Mouse (Mus musculus): ENCODE data around the gene Asb10. TPM values are rescaled to one million over a fixed set of nuclear protein-coding genes. Genes with fewer than 3 reads are reported as not detected.
A peak's percentile ranks its signal among the peaks of the same experiment; 100 is the strongest.

The Asb10 gene
- polyA plus RNA-seq, 1 experiment from 2014 or later, result 10.2 TPM

DNA sequence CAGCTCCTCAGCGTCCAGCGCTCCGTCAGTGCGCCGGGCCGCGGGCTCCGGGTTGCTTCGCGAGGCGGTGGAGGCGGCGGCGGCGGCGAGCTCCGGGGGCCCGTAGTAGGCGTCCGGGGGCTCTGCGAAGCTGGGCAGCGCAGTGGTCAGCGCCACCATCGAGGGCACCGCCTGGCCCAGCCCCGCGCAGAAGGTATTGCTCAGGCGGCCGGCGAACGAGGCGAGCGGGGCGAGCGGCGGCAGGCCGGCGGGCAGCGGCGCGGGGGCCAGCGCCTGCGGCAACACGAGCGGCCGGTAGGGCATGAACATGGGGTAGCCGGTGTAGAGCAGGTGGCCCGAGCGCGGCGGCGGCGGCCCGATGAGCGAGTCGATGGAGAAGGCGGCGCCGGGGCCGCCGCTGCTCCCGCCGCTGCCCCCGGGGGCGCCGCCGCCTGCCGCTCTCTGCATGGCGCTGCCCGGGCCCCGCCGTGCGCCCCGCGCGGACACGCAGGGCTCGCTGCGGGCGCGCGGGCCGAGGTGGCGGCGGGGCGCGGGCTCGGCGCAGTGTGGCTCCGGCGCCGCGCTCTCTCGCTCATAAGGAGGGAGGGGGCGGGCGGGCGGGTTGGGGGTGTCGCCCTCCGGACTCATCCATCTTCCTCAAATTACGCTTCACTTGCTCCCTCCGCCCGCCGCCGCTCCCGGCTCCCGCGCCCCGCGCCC, 14.4 kb downstream of the Asb10 start:
- peak overlapping the region; percentile 56 for H3K4me3 ChIP-seq (ENCODE audit: low read length)
- peak overlapping the region; percentile 41; the same call in 1 of the 2 replicates for H3K9ac ChIP-seq (ENCODE audit: low read length)
- peak overlapping the region; percentile 81 for H3K4me2 ChIP-seq (ENCODE audit: low read depth, low read length)
- peaks cover 11% of the 10 kb centered on the region for H3K4me1 ChIP-seq (ENCODE audit: control insufficient read depth, insufficient read depth, low read length)
- H3K27me3 ChIP-seq (ENCODE audit: control insufficient read depth, insufficient read depth, low read length), result peaks cover 83% of the 10 kb centered on the region
- H3K27ac ChIP-seq (ENCODE audit: low read length), result no peak overlapping the region
- no peaks in the 10 kb centered on the region for H3K9me3 ChIP-seq (replicated peaks; ENCODE audit: control insufficient read depth, low read length)
- WGBS, result 1% methylated on average over 80 of the region's 109 CpGs
- ATAC-seq (replicated peaks; ENCODE audit: extremely low read depth, insufficient read depth, low FRiP score), result no peak
- H3K36me3 ChIP-seq (ENCODE audit: control insufficient read depth, insufficient read depth), result no peaks in the 10 kb centered on the region

DNA sequence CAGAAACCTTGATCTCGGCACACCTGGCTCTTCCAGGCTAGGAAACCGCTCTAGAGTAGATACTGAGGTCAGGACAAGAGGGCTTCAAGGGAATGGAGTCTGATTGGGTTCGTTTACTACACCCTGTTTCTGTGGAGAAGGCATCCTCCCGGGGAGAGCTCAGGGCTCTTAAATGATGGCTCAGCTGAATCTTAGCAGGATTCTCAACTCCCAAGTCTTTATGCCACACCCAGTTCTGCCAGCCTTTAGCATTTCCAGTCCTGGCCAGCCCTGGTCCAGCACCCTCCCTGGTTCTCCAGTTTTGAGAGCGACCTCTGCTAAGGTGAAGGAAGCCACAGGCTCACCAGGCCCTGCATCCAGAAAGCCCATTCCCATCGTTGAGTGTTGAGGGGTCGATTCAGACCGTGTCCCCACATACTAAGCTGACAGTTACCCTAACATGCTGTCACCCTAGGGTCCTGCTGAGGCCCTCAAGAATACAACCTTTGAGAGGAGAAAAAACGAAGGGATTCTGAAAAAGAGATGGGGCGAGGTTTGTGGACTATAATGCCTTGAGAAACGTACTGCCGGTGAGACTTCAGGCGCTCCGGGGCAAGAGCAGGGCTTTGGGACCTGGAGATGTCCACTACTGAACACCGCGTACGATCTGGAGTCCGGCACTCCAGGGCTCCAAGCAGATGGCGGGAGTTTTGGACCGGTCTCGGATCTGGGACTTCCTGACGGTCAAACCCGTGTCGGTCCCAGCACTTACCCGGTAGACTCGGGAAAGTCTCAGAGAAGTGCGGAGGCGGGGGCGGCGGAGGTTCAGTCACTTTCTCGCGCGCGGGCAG, 15.2 kb downstream of the Asb10 start:
- H3K9ac ChIP-seq (ENCODE audit: low read length), result no peak overlapping the region
- WGBS, result 5% methylated on average over 34 of the region's 34 CpGs

DNA sequence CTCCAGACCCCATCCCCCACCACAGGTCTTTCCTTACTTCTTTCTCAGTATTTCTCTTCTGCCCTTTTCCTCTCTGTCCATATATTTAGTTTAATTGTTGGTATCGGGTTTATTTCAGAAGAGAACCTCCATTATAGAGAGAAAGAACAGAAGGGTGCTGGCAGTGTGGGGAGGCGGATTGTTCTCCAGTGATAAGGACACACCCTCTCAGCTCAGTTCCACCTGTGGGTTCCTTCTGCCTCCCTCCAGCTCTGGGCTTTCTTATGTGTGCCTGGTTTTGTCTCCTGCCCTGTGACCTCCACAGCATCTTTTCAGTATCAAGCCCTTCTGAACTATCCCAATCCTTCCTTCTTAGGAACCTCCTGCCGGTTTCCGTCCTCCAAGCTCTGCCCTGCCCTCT, 16.3 kb downstream of the Asb10 start:
- H3K27ac ChIP-seq (ENCODE audit: low read length), result no peak overlapping the region
- ATAC-seq (replicated peaks; ENCODE audit: extremely low read depth, insufficient read depth, low FRiP score), result no peak
- no peak overlapping the region for H3K4me2 ChIP-seq (ENCODE audit: low read depth, low read length)
- no peaks in the 10 kb centered on the region for H3K36me3 ChIP-seq (ENCODE audit: control insufficient read depth, insufficient read depth)
- H3K9ac ChIP-seq (ENCODE audit: low read length), result no peak overlapping the region
- H3K4me1 ChIP-seq (ENCODE audit: control insufficient read depth, insufficient read depth, low read length), result peaks cover 11% of the 10 kb centered on the region
- 25% methylated on average over 4 of the region's 4 CpGs for WGBS
- H3K9me3 ChIP-seq (replicated peaks; ENCODE audit: control insufficient read depth, low read length), result no peaks in the 10 kb centered on the region
- H3K27me3 ChIP-seq (ENCODE audit: control insufficient read depth, insufficient read depth, low read length), result peaks cover 73% of the 10 kb centered on the region
- no peak overlapping the region for H3K4me3 ChIP-seq (ENCODE audit: low read length)

More for the DNA sequence above, 15.2 kb downstream of the Asb10 start:
- ATAC-seq (replicated peaks; ENCODE audit: extremely low read depth, insufficient read depth, low FRiP score), result no peak
- no peaks in the 10 kb centered on the region for H3K36me3 ChIP-seq (ENCODE audit: control insufficient read depth, insufficient read depth)
- peaks cover 76% of the 10 kb centered on the region for H3K27me3 ChIP-seq (ENCODE audit: control insufficient read depth, insufficient read depth, low read length)
- H3K4me1 ChIP-seq (ENCODE audit: control insufficient read depth, insufficient read depth, low read length), result peaks cover 11% of the 10 kb centered on the region
- H3K27ac ChIP-seq (ENCODE audit: low read length), result no peak overlapping the region
- no peaks in the 10 kb centered on the region for H3K9me3 ChIP-seq (replicated peaks; ENCODE audit: control insufficient read depth, low read length)
- H3K4me3 ChIP-seq (ENCODE audit: low read length), result peak overlapping the region; percentile 56
- H3K4me2 ChIP-seq (ENCODE audit: low read depth, low read length), result peak overlapping the region; percentile 81; the same call in 1 of the 2 replicates

DNA sequence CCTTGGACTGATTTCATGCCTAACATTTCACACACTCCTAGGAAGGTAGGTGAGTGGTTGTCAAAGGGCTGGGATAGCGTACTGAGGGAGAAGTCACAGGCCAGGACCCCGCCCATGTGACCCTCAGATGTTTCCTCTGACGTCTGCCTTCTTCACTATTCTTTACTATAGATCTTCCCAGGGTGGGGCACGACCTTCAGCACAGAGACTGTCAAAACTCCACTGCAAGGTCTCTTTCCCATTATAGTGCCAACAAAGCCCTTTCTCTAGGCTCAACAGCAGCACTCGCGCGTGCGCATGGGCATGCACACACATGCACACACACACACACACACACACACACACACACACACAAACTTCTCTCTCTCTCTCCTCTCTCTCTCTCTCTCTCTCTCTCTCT, 17.0 kb downstream of the Asb10 start:
- no peak overlapping the region for H3K9ac ChIP-seq (ENCODE audit: low read length)
- peaks cover 11% of the 10 kb centered on the region for H3K4me1 ChIP-seq (ENCODE audit: control insufficient read depth, insufficient read depth, low read length)
- peaks cover 66% of the 10 kb centered on the region for H3K27me3 ChIP-seq (ENCODE audit: control insufficient read depth, insufficient read depth, low read length)
- H3K9me3 ChIP-seq (replicated peaks; ENCODE audit: control insufficient read depth, low read length), result no peaks in the 10 kb centered on the region
- H3K36me3 ChIP-seq (ENCODE audit: control insufficient read depth, insufficient read depth), result no peaks in the 10 kb centered on the region
- H3K27ac ChIP-seq (ENCODE audit: low read length), result no peak overlapping the region
- no peak overlapping the region for H3K4me2 ChIP-seq (ENCODE audit: low read depth, low read length)
- WGBS, result 60% methylated on average over 8 of the region's 8 CpGs
- ATAC-seq (replicated peaks; ENCODE audit: extremely low read depth, insufficient read depth, low FRiP score), result no peak
- no peak overlapping the region for H3K4me3 ChIP-seq (ENCODE audit: low read length)

DNA sequence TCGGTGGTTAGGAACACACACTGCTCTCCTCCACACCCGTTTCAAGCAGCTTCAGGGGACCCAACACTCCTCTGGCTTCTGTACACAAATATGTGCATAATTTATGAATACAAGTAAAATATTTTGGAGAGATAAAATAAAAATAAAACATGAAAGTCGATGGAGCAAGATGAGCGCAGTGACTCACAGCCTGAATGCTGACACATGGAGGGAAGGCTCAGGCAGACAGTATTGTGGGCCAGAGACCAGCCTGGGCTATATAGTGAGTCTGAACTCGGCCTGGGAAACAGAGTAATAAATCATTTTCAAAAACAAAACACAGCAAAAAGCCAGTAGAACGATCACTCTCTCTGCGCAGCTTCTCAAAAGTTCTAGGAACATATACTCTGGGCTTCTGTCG, 19.4 kb downstream of the Asb10 start:
- H3K27me3 ChIP-seq (ENCODE audit: control insufficient read depth, insufficient read depth, low read length), result peaks cover 51% of the 10 kb centered on the region
- no peak overlapping the region for H3K4me2 ChIP-seq (ENCODE audit: low read depth, low read length)
- H3K4me3 ChIP-seq (ENCODE audit: low read length), result no peak overlapping the region
- H3K9ac ChIP-seq (ENCODE audit: low read length), result no peak overlapping the region
- no peak overlapping the region for H3K27ac ChIP-seq (ENCODE audit: low read length)
- ATAC-seq (replicated peaks; ENCODE audit: extremely low read depth, insufficient read depth, low FRiP score), result no peak
- H3K4me1 ChIP-seq (ENCODE audit: control insufficient read depth, insufficient read depth, low read length), result peaks cover 4% of the 10 kb centered on the region
- no peaks in the 10 kb centered on the region for H3K9me3 ChIP-seq (replicated peaks; ENCODE audit: control insufficient read depth, low read length)
- WGBS, result 63% methylated on average over 8 of the region's 8 CpGs
- H3K36me3 ChIP-seq (ENCODE audit: control insufficient read depth, insufficient read depth), result no peaks in the 10 kb centered on the region

DNA sequence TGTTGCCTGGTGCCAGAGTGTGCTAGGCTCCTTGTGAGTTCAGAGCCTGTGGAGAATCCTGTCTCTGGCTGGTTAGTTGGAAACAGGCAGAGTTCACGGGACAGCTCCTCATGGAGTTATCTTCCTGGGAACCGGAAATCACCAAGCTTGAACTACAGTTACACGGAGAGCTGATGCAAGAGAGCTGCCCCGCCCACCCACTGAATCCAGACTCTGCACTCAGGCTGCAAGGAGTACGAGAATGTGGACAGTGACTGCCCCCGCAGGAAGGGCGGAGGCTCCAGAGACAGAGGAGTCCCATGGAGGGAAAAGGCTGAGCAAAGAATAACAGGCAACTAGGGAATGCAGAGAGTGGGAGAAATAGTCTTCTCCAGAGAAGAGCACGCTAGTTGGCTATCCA, 28.5 kb downstream of the Asb10 start:
- Histone ChIP-seq H3K36me3 (ENCODE audit: control insufficient read depth, insufficient read depth) (no peaks in the 10 kb centered on the region), H3K27me3 (ENCODE audit: control insufficient read depth, insufficient read depth, low read length) (peaks cover under 1% of the 10 kb centered on the region; the same call in 1 of the 2 replicates), H3K9me3 (replicated peaks; ENCODE audit: control insufficient read depth, low read length) (no peaks in the 10 kb centered on the region), H3K9ac (ENCODE audit: low read length) (no peak overlapping the region), H3K4me3 (ENCODE audit: low read length) (no peak overlapping the region), H3K4me1 (ENCODE audit: control insufficient read depth, insufficient read depth, low read length) (no peaks in the 10 kb centered on the region), H3K4me2 (ENCODE audit: low read depth, low read length) (no peak overlapping the region), H3K27ac (ENCODE audit: low read length) (no peak overlapping the region)
- ATAC-seq (replicated peaks; ENCODE audit: extremely low read depth, insufficient read depth, low FRiP score), result peak; percentile 60; the same call in 1 of the 2 replicates
- 35% methylated on average over 8 of the region's 8 CpGs for WGBS

DNA sequence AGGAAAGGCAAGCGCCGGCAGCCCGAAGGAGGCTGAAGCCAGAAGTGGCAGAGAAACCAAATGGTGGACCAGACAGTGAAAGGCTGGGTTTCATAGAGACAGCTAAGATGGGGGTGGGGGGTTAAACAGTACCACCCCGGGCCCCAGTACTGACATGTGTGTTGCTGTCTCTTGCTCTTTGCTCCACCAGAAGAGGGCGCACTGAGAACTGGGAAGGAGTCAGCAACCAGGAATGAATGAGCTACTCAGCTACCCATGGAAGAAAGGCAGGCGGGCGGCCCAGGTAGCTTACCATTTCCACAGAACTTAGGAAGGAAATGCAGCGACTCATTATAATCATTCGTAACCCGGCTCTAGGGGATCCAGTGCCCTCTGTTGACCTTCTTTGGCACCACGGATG, 30.1 kb downstream of the Asb10 start:
- Histone ChIP-seq H3K4me1 (ENCODE audit: control insufficient read depth, insufficient read depth, low read length) (no peaks in the 10 kb centered on the region), H3K4me2 (ENCODE audit: low read depth, low read length) (no peak overlapping the region), H3K27ac (ENCODE audit: low read length) (no peak overlapping the region), H3K27me3 (ENCODE audit: control insufficient read depth, insufficient read depth, low read length) (no peaks in the 10 kb centered on the region), H3K9me3 (replicated peaks; ENCODE audit: control insufficient read depth, low read length) (no peaks in the 10 kb centered on the region), H3K36me3 (ENCODE audit: control insufficient read depth, insufficient read depth) (no peaks in the 10 kb centered on the region), H3K4me3 (ENCODE audit: low read length) (no peak overlapping the region), H3K9ac (ENCODE audit: low read length) (no peak overlapping the region)
- no peak for ATAC-seq (replicated peaks; ENCODE audit: extremely low read depth, insufficient read depth, low FRiP score)
- 46% methylated on average over 11 of the region's 11 CpGs for WGBS

DNA sequence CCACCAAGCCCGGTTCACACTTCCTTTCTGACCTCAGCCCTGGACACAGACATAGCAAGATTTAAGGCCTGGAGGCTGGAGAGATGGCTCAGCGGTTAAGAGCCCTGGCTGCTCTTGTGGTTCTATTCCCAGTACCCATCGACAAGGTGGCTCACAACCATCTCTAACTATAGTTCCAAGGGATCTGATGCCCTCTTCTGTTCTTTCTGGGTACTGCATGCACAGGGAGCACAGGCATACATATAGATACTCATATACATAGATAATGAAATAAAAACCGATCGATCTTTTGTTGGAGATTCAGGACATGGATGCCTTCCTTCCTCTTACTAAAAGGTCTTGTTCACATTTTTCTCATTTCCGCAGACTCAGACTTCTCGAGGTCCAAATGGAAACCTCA, 32.4 kb downstream of the Asb10 start:
- no peak overlapping the region for H3K27ac ChIP-seq (ENCODE audit: low read length)
- no peaks in the 10 kb centered on the region for H3K9me3 ChIP-seq (replicated peaks; ENCODE audit: control insufficient read depth, low read length)
- peaks cover 5% of the 10 kb centered on the region; the same call in 1 of the 2 replicates for H3K4me1 ChIP-seq (ENCODE audit: control insufficient read depth, insufficient read depth, low read length)
- no peak overlapping the region for H3K4me2 ChIP-seq (ENCODE audit: low read depth, low read length)
- H3K36me3 ChIP-seq (ENCODE audit: control insufficient read depth, insufficient read depth), result no peaks in the 10 kb centered on the region
- no peak overlapping the region for H3K9ac ChIP-seq (ENCODE audit: low read length)
- no peak overlapping the region for H3K4me3 ChIP-seq (ENCODE audit: low read length)
- no peak for ATAC-seq (replicated peaks; ENCODE audit: extremely low read depth, insufficient read depth, low FRiP score)
- no peaks in the 10 kb centered on the region for H3K27me3 ChIP-seq (ENCODE audit: control insufficient read depth, insufficient read depth, low read length)
- WGBS, result 90% methylated on average over 7 of the region's 7 CpGs

DNA sequence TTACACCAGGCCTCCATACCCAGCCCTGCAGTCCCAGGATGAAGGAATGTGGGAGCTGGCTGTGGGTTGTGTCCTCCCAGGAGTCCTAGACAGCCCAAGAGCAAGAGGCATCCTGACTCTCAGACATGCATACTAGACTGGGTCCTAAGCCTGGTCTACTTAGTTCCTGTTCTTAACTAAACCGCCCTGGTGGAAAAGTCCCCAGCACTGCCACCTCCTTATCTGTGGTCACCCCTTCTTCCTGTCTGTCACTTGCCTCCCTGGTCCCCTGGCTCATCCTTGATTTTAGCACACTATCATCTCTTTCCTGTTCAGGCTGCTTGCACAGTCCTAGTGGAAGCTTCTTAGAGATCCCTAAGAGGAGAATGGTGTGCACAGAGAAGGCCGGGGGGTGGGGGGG, 35.3 kb downstream of the Asb10 start:
- Histone ChIP-seq H3K9ac (ENCODE audit: low read length) (no peak overlapping the region), H3K9me3 (replicated peaks; ENCODE audit: control insufficient read depth, low read length) (no peaks in the 10 kb centered on the region), H3K4me3 (ENCODE audit: low read length) (no peak overlapping the region), H3K4me2 (ENCODE audit: low read depth, low read length) (no peak overlapping the region), H3K27ac (ENCODE audit: low read length) (no peak overlapping the region), H3K27me3 (ENCODE audit: control insufficient read depth, insufficient read depth, low read length) (no peaks in the 10 kb centered on the region), H3K4me1 (ENCODE audit: control insufficient read depth, insufficient read depth, low read length) (peaks cover 5% of the 10 kb centered on the region; the same call in 1 of the 2 replicates), H3K36me3 (ENCODE audit: control insufficient read depth, insufficient read depth) (peaks cover 12% of the 10 kb centered on the region)
- no peak for ATAC-seq (replicated peaks; ENCODE audit: extremely low read depth, insufficient read depth, low FRiP score)
- 39% methylated on average over 2 of the region's 2 CpGs for WGBS

All from heart, embryonic 16.5 days (tissue).